Mouse (Mus musculus) MEL (cell line): Measurements from ENCODE around the gene Gemin7.

Source experiments
- CTCF ChIP-seq, 3 experiments: IDR thresholded peaks in 2 of 3; conservative IDR thresholded peaks in 1 of 3; 2 replicates each; pipeline ENCODE4 v1.5.1; 2011 to 2012; ENCODE audit warnings: low read length in 3 of 3, low read depth in 2 of 3, mild to moderate bottlenecking in 2 of 3, improper control_type of control experiment in 1 of 3, inconsistent platforms in 1 of 3, mixed read lengths in 1 of 3, moderate library complexity in 1 of 3; ENCODE audit not compliant: control insufficient read depth in 1 of 3, insufficient read depth in 1 of 3, poor library complexity in 1 of 3, severe bottlenecking in 1 of 3
- ETS1 ChIP-seq: IDR thresholded peaks from 2 replicates; pipeline ENCODE4 v1.6.1; 2012; ENCODE audit warnings: low read depth, mild to moderate bottlenecking, inconsistent platforms, low read length, improper control_type of control experiment, moderate library complexity
- JUND ChIP-seq: IDR thresholded peaks from 2 replicates; pipeline ENCODE4 v1.6.1; 2011; ENCODE audit warnings: low read depth, mild to moderate bottlenecking, improper control_type of control experiment, low read length
- MYB ChIP-seq: IDR thresholded peaks from 2 replicates; pipeline ENCODE4 v1.6.1; 2011; ENCODE audit warnings: mild to moderate bottlenecking, low read depth, low read length, improper control_type of control experiment
- NRF1 ChIP-seq: IDR thresholded peaks from 2 replicates; pipeline ENCODE4 v1.6.1; 2014; ENCODE audit warnings: low read depth, mild to moderate bottlenecking, inconsistent platforms, low read length, improper control_type of control experiment, moderate library complexity; ENCODE audit not compliant: poor library complexity, insufficient read depth, severe bottlenecking

DNA sequence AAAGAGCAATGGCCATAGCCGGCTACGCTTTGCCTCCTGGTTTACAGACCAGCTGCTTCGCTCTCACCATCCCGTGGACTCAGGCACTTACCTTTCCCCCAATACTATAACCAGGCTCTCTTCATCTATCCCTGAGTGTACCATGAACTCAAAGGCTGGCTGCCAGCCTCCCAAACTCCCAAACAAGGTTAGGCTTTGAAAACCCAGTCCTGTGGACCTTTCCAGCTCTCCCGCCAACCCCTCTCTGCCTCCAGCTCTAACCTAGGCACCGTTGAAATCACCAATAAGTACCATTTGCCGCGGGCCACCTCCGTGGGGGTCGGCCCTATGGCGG, 16.0 kb downstream of the Gemin7 start:
- TF ChIP-seq MYB (no peak), CTCF (IDR thresholded peaks at IDR 0.05 in 2 of 3, conservative IDR thresholded peaks at IDR 0.05 in 1 of 3; ENCODE audit: control insufficient read depth in 1 of 3, insufficient read depth in 1 of 3, low read depth in 2 of 3, low read length in 3 of 3, poor library complexity in 1 of 3, severe bottlenecking in 1 of 3) (no peak), NRF1 (no peak), ETS1 (no peak), JUND (no peak)
